Mouse (Mus musculus) MEL-GATA-1-ER (cell line): ENCODE measurements around the gene Spdye4b.

Source experiments
- DNase-seq: peaks from one replicate; pipeline ENCODE4 v3.0.0-alpha.2; 2012; ENCODE audit warnings: low read depth; ENCODE audit errors: extremely low read depth

The Spdye4b gene

GRCm38 (mm10) chr5:143213832-143214231 is 33.0 kb downstream of the Spdye4b start:
- DNase-seq, result no peak

- DNase-seq, result no peak
Observed at GRCm38 (mm10) chr5:143220996-143221395, 40.2 kb downstream of the Spdye4b start.

GRCm38 (mm10) chr5:143222287-143222686 is 41.5 kb downstream of the Spdye4b start:
- DNase-seq, result no peak

GRCm38 (mm10) chr5:143226790-143227189 is 46.0 kb downstream of the Spdye4b start, which contains the start of gene Spdye4a:
Gene Spdye4a, minus strand, starts transcription at chr5:143226890.
- no peak for DNase-seq

GRCm38 (mm10) chr5:143235028-143235693 is 54.3 kb downstream of the Spdye4b start, which contains the start of gene Zfp12:
Gene Zfp12, plus strand, starts transcription at chr5:143235163.
- DNase-seq, result peak; percentile 91

GRCm38 (mm10) chr5:143236036-143236435 is 55.2 kb downstream of the Spdye4b start:
- no peak for DNase-seq

GRCm38 (mm10) chr5:143244926-143245325 is 64.1 kb downstream of the Spdye4b start:
- DNase-seq, result no peak

GRCm38 (mm10) chr5:143252039-143252438 is 71.2 kb downstream of the Spdye4b start:
- no peak for DNase-seq

- no peak for DNase-seq
Observed at GRCm38 (mm10) chr5:143252791-143253185, 72.0 kb downstream of the Spdye4b start.

GRCm38 (mm10) chr5:143253186-143253880 is 72.5 kb downstream of the Spdye4b start:
- DNase-seq, result no peak

- DNase-seq, result no peak
Observed at GRCm38 (mm10) chr5:143253881-143254486, 73.2 kb downstream of the Spdye4b start.
